Mouse (Mus musculus) C2C12 (cell line): ENCODE data around the gene Vnn1. TPM values are rescaled to one million over a fixed set of nuclear protein-coding genes. Genes with fewer than 3 reads are reported as not detected.

Source experiments
- H3K27me3 ChIP-seq: one replicate; pipeline ENCODE4 v1.6.1; 2011; ENCODE audit not compliant: control insufficient read depth, insufficient read depth, insufficient read length
- H3K36me3 ChIP-seq: one replicate; pipeline ENCODE4 v1.6.1; 2011; ENCODE audit not compliant: control insufficient read depth, insufficient read depth
- H3K4me3 ChIP-seq: one replicate; pipeline ENCODE4 v1.5.1; 2011; ENCODE audit warnings: mild to moderate bottlenecking, control low read depth; ENCODE audit not compliant: poor library complexity, insufficient read depth, severe bottlenecking
- H3K79me2 ChIP-seq: one replicate; pipeline ENCODE4 v1.6.1; 2011; ENCODE audit not compliant: control insufficient read depth, insufficient read depth
- H3K79me3 ChIP-seq: one replicate; pipeline ENCODE4 v1.6.1; 2011; ENCODE audit warnings: low read depth, control low read depth
- H3ac ChIP-seq: one replicate; pipeline ENCODE3; 2011; ENCODE audit warnings: low read depth; ENCODE audit not compliant: control insufficient read depth, insufficient read length
- CEBPB ChIP-seq: IDR thresholded peaks from one replicate; pipeline ENCODE4 v1.6.1; 2011; ENCODE audit warnings: low read depth, mild to moderate bottlenecking, control low read depth, moderate library complexity
- CTCF ChIP-seq: IDR thresholded peaks from one replicate; pipeline ENCODE4 v1.5.1; 2011; ENCODE audit not compliant: control insufficient read depth, insufficient read depth, insufficient read length
- FOSL1 ChIP-seq: IDR thresholded peaks from one replicate; pipeline ENCODE4 v1.8.0; 2011; ENCODE audit warnings: mild to moderate bottlenecking, low read length; ENCODE audit not compliant: poor library complexity, insufficient read depth, severe bottlenecking
- MAX ChIP-seq: IDR thresholded peaks from one replicate; pipeline ENCODE4 v1.6.1; 2011; ENCODE audit warnings: mild to moderate bottlenecking, control low read depth
- MYOD1 ChIP-seq: IDR thresholded peaks from one replicate; pipeline ENCODE4 v1.6.1; 2011; ENCODE audit warnings: low read depth; ENCODE audit not compliant: control insufficient read depth, insufficient read length
- MYOG ChIP-seq: IDR thresholded peaks from one replicate; pipeline ENCODE4 v1.6.1; 2011; ENCODE audit not compliant: control insufficient read depth, insufficient read length; ENCODE audit errors: extremely low read depth
- USF1 ChIP-seq: IDR thresholded peaks from one replicate; pipeline ENCODE4 v1.6.1; 2011; ENCODE audit warnings: low read depth, mild to moderate bottlenecking, control low read depth, moderate library complexity
- polyA plus RNA-seq: library from polyadenylated mRNA; unstranded; fragments of >200 nt; fragmentation: generic; extraction: Trizol; gene quantifications from one replicate; pipeline ENCODE4 v1.2.1, GENCODE M21; 2012; ENCODE audit warnings: missing spikeins

Vnn1 gene
- polyA plus RNA-seq, 1 experiment, result 0.16 TPM

DNA sequence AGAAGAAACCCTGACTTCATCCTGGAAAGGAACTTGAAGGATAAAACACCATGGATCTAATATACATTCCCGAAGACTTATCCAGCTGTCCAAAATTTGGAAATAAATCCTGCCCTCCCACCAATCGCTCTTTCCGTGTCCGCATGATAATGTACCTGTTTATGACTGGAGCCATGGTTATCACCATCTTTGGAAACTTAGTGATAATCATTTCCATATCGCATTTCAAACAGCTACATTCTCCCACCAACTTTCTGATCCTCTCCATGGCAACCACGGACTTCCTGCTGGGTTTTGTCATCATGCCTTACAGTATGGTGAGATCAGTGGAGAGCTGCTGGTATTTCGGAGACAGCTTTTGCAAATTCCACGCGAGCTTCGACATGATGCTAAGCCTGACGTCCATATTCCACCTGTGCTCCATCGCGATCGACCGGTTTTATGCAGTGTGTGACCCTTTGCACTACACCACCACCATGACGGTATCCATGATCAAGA is 55.1 kb downstream of the Vnn1 start, which contains the start of gene Taar3:
TSS of gene Taar3 (plus strand) at position 51 of the 498 bp plus-strand sequence.
- Histone ChIP-seq H3K4me3 (no peak within 1 kb of the TSS), H3K27me3 (peaks cover 15% of the 10 kb centered on the region)

GRCm38 (mm10) chr10:23951714-23952113 is 57.2 kb downstream of the Vnn1 start:
- Histone ChIP-seq H3K79me3 (no peaks in the 10 kb centered on the region), H3K4me3 (no peak overlapping the region), H3K27me3 (peaks cover 19% of the 10 kb centered on the region), H3K79me2 (no peaks in the 10 kb centered on the region), H3K36me3 (no peaks in the 10 kb centered on the region), H3ac (no peak overlapping the region)
- no peak for TF ChIP-seq CEBPB
- no peak for TF ChIP-seq MYOG
- TF ChIP-seq USF1, result no peak
- no peak for TF ChIP-seq FOSL1
- no peak for TF ChIP-seq MAX
- no peak for TF ChIP-seq CTCF
- no peak for TF ChIP-seq MYOD1

More for the DNA sequence above, 55.1 kb downstream of the Vnn1 start, which contains the start of gene Taar3:
- Histone ChIP-seq H3K79me2 (no peaks in the 10 kb centered on the region), H3K79me3 (no peaks in the 10 kb centered on the region), H3K36me3 (no peaks in the 10 kb centered on the region), H3ac (no peak within 1 kb of the TSS)
- TF ChIP-seq MYOG (no peak), USF1 (no peak), CTCF (no peak), FOSL1 (no peak), MAX (no peak), MYOD1 (no peak), CEBPB (no peak)

Other genes with a start within 250 kb of the Vnn1 start
- 6,760 TPM for gene Rps12, start 107.4 kb upstream of the Vnn1 start, polyA plus RNA-seq
- 7.3 TPM for gene Slc18b1, start 97.7 kb upstream of the Vnn1 start, polyA plus RNA-seq
- gene Vnn3, start 43.2 kb upstream of the Vnn1 start, polyA plus RNA-seq, result not detected
- not detected for gene Taar1, start 25.7 kb downstream of the Vnn1 start, polyA plus RNA-seq
- not detected for gene Taar2, start 43.9 kb downstream of the Vnn1 start, polyA plus RNA-seq
- not detected for gene Taar3, start 54.9 kb downstream of the Vnn1 start, polyA plus RNA-seq
- gene Taar4, start 65.8 kb downstream of the Vnn1 start, polyA plus RNA-seq, result not detected
- gene Taar5, start 76.0 kb downstream of the Vnn1 start, polyA plus RNA-seq, result not detected
- gene Taar6, start 91.0 kb downstream of the Vnn1 start, polyA plus RNA-seq, result not detected
- not detected for gene Taar7a, start 98.8 kb downstream of the Vnn1 start, polyA plus RNA-seq
- gene Taar7b, start 105.3 kb downstream of the Vnn1 start, polyA plus RNA-seq, result not detected
- not detected for gene Taar7d, start 132.5 kb downstream of the Vnn1 start, polyA plus RNA-seq
- gene Taar7e, start 142.9 kb downstream of the Vnn1 start, polyA plus RNA-seq, result not detected
- not detected for gene Taar7f, start 154.8 kb downstream of the Vnn1 start, polyA plus RNA-seq
- gene Taar8a, start 181.8 kb downstream of the Vnn1 start, polyA plus RNA-seq, result not detected
- gene Taar8b, start 197.6 kb downstream of the Vnn1 start, polyA plus RNA-seq, result not detected
- not detected for gene Taar8c, start 207.2 kb downstream of the Vnn1 start, polyA plus RNA-seq
- not detected for gene Taar9, start 214.8 kb downstream of the Vnn1 start, polyA plus RNA-seq